Mouse (Mus musculus) bone marrow, adult 2 months (tissue): ENCODE measurements around the gene Cdc73. TPM values are rescaled to one million over a fixed set of nuclear protein-coding genes. Genes with fewer than 3 reads are reported as not detected.

Experiments
- H3K27ac ChIP-seq: fragments of 200-500 bp; 2 replicates; pipeline ENCODE4 v1.5.1; 2012; ENCODE audit warnings: low read depth, mild to moderate bottlenecking, control low read depth, inconsistent platforms, low read length; ENCODE audit not compliant: control insufficient read depth, poor library complexity, insufficient read depth
- H3K4me1 ChIP-seq: fragments of 200-500 bp; 2 replicates; pipeline ENCODE4 v1.6.1; 2011; ENCODE audit warnings: low read length; ENCODE audit not compliant: control insufficient read depth, insufficient read depth
- H3K4me3 ChIP-seq: fragments of 200-500 bp; replicated peaks from 2 replicates; pipeline ENCODE3; 2011; ENCODE audit warnings: mild to moderate bottlenecking, low read depth, low read length, control low read depth; ENCODE audit not compliant: control insufficient read depth
- CTCF ChIP-seq: fragments of 200-500 bp; IDR thresholded peaks from 2 replicates; pipeline ENCODE4 v1.5.1; 2011; ENCODE audit warnings: low read length, control low read depth; ENCODE audit not compliant: control insufficient read depth, insufficient read depth
- POLR2A ChIP-seq: fragments of 200-500 bp; IDR thresholded peaks from 2 replicates; pipeline ENCODE4 v1.6.1; 2011; ENCODE audit warnings: low read depth, mild to moderate bottlenecking, control low read depth, low read length, borderline replicate concordance; ENCODE audit not compliant: control insufficient read depth
- WGBS: fragments of 180-500 bp; shearing (Covaris S2); methylation state at CpG from one replicate; pipeline ENCODE4 v1.1.7; 2018; 5-methylcytosine and 5-hydroxymethylcytosine counted together
- polyA plus RNA-seq: library from polyadenylated mRNA; stranded (reverse); fragments of >200 nt; gene quantifications from 2 replicates; pipeline ENCODE4 v1.2.4, GENCODE M21; 2011; ENCODE audit warnings: low replicate concordance; ENCODE audit not compliant: missing spikeins, insufficient read depth, insufficient read length

Gene Cdc73
- polyA plus RNA-seq, 1 experiment, result 31.6 TPM

GRCm38 (mm10) chr1:143621930-143622329 is 80.8 kb downstream of the Cdc73 start:
- no peaks in the 10 kb centered on the region; the same call in 1 of the 2 replicates for H3K4me1 ChIP-seq
- no peak overlapping the region for H3K27ac ChIP-seq
- no peak overlapping the region for H3K4me3 ChIP-seq
- TF ChIP-seq CTCF (no peak), POLR2A (no peak)

- Histone ChIP-seq H3K27ac (no peak overlapping the region), H3K4me3 (no peak overlapping the region), H3K4me1 (no peaks in the 10 kb centered on the region; the same call in 1 of the 2 replicates)
- WGBS, result 81% methylated on average over 2 of the region's 2 CpGs
- TF ChIP-seq POLR2A, result no peak
Measured at GRCm38 (mm10) chr1:143619760-143620159, 82.9 kb downstream of the Cdc73 start.

- TF ChIP-seq CTCF (no peak), POLR2A (no peak)
- Histone ChIP-seq H3K4me1 (no peaks in the 10 kb centered on the region), H3K4me3 (no peak overlapping the region), H3K27ac (no peak overlapping the region)
- 91% methylated on average over 2 of the region's 2 CpGs for WGBS
Measured at GRCm38 (mm10) chr1:143612901-143613300, 89.8 kb downstream of the Cdc73 start.

DNA sequence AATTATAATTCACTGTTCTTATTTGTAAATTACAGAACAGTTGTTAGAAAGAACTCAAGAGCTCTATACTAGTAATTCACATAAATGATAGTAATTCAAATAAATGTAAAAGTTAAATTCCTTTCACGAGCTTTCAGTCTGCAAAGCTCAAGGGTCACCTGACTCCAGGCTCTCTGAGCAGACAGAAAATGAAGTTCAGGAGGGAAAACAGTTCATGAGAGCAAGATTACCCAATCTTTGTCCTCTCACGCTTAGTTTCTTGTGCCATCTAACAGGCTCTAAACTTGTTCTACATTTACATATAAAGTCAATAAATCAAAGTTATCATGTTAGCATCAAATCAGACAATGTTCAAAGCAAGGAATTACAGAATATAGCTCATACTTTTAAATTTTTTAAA is 93.8 kb downstream of the Cdc73 start:
- no peak for TF ChIP-seq CTCF
- TF ChIP-seq POLR2A, result no peak
- H3K27ac ChIP-seq, result no peak overlapping the region
- no peak overlapping the region for H3K4me3 ChIP-seq
- 85% methylated on average over 2 of the region's 2 CpGs for WGBS
- H3K4me1 ChIP-seq, result no peaks in the 10 kb centered on the region

GRCm38 (mm10) chr1:143596864-143597263 is 105.8 kb downstream of the Cdc73 start:
- WGBS, result 85% methylated on average over 2 of the region's 2 CpGs
- H3K27ac ChIP-seq, result no peak overlapping the region
- no peaks in the 10 kb centered on the region for H3K4me1 ChIP-seq
- TF ChIP-seq CTCF (no peak), POLR2A (no peak)
- no peak overlapping the region for H3K4me3 ChIP-seq

DNA sequence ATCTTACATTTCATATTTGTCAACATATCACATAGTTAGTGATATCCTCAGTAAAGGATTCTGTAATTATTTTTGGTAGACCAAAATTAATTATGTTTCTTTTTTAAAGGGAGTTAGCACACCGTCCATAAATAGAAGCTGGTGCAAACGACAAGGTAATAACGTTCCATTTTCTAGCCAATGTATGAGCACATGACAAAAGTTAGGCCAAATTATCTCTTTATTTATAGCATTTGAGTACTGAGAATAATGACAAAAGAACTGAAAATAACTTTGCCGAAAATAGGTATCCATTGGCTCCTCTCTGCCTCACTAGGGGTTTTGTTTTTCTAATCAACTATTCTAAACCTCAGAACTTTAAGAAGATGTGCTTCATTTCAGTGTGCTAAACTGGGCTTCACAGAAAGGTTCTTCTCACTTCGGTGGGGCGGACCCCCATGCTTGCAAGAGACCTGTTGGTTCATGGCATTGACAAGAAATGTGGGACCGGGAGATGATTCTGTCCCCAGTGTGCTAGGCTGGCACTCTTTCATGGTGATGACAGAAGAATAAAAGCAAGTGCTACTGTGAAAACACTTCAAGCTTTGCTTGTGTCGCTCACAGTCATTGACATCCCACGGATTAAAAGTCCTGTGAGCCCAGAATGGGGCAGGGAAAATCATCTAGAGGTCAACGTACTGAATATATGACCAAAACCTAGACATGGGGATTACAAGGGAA is 125.7 kb downstream of the Cdc73 start:
- TF ChIP-seq CTCF, result no peak
- no peak overlapping the region for H3K27ac ChIP-seq
- 79% methylated on average over 10 of the region's 10 CpGs for WGBS
- H3K4me1 ChIP-seq, result no peaks in the 10 kb centered on the region
- no peak overlapping the region for H3K4me3 ChIP-seq

DNA sequence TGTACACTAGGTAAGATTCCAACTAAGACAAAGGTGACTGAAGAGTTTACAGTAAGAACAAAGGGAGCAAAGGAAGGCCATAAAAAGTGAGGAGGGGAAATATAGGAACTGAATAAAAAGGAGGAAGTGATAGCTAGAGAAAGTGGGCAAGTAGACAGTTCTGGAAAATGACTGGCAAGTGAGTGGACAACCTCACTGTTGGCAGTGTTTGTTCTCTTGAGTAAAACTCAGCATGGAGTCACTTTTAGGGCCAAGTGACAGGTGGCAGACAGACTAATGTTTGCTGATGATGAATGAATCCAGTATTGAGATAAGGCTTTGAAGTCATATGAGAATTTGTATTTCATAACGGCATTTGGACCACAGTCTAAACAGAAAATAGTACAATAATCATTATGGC is 144.5 kb downstream of the Cdc73 start:
- no peak for TF ChIP-seq POLR2A
- H3K27ac ChIP-seq, result no peak overlapping the region
- no peaks in the 10 kb centered on the region for H3K4me1 ChIP-seq
- WGBS, result 81% methylated on average over 1 of the region's 1 CpGs
- H3K4me3 ChIP-seq, result no peak overlapping the region

- WGBS, result 61% methylated on average over 1 of the region's 1 CpGs
- Histone ChIP-seq H3K27ac (no peak overlapping the region), H3K4me1 (no peaks in the 10 kb centered on the region), H3K4me3 (no peak overlapping the region)
- TF ChIP-seq POLR2A, result no peak
- TF ChIP-seq CTCF, result no peak
Measured at GRCm38 (mm10) chr1:143555533-143555932, 147.2 kb downstream of the Cdc73 start.

DNA sequence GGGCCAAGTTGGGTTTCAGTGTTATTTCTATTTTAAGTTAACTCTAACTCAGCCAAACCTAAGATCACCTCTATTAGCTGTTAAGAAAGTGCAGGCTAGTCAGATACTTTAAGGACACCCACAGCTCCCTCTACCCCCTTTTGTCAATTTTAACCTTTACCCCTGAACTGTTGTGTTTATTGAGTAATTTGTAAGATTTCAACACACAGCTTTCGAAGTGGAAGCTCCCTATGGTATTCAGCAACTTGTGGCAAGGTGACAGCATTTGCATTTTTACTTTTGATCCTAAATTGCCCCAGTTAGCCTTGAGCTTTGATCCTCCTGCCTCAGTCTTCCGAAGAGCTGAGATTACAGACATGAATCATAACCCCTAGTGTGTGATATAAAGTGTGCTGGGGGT is 148.1 kb downstream of the Cdc73 start:
- H3K4me3 ChIP-seq, result no peak overlapping the region
- WGBS, result 36% methylated on average over 2 of the region's 2 CpGs
- no peaks in the 10 kb centered on the region for H3K4me1 ChIP-seq
- no peak overlapping the region for H3K27ac ChIP-seq
- TF ChIP-seq POLR2A, result no peak

Other genes starting within 250 kb of the Cdc73 start
- not detected in 2 replicates for gene B3galt2, start 62.2 kb downstream of the Cdc73 start, polyA plus RNA-seq
- gene Glrx2, start 13.4 kb upstream of the Cdc73 start, polyA plus RNA-seq, result 37.9 and 59.9 TPM in 2 replicates
- 3.7 and 6.5 TPM in 2 replicates for gene Trove2, start 74.2 kb upstream of the Cdc73 start, polyA plus RNA-seq
- 86.2 and 90.7 TPM in 2 replicates for gene Uchl5, start 74.4 kb upstream of the Cdc73 start, polyA plus RNA-seq